In genomic region chr8:44696066-44696853, GRCm38 (mm10) we compare ENCODE assay signal across 8 mouse cellular contexts.
DNase-seq lines count a peak whose midpoint lies in the region; ATAC-seq and TF ChIP-seq lines count a peak whose summit lies in the region.

No protein-coding gene starts in this region.

- DNase-seq in right cerebral cortex, postnatal 10 days (ENCODE audit: low spot score in 2 of 2), result peak; percentile 37 to 42
- DNase-seq in right cerebral cortex, postnatal 25 days, result no peak
- DNase-seq in hindbrain, embryonic 14.5 days (ENCODE audit: low spot score), result peak; percentile 72
- DNase-seq in lung, postnatal 0 days (ENCODE audit: low spot score), result peak; percentile 30
- no peak for DNase-seq in spleen, adult 18-20 months

- no peaks in the 10 kb centered on the region for H3K27me3 ChIP-seq in forebrain, embryonic 16.5 days (replicated peaks; ENCODE audit: control insufficient read depth, insufficient read depth, low read length)
- H3K27me3 ChIP-seq in hindbrain, embryonic 14.5 days (ENCODE audit: control insufficient read depth, insufficient read depth, low read length), result no peaks in the 10 kb centered on the region
- H3K27me3 ChIP-seq in lung, postnatal 0 days (replicated peaks; ENCODE audit: insufficient read depth, low read length), result no peaks in the 10 kb centered on the region

- TF ChIP-seq EP300 in lung, postnatal 0 days (IDR thresholded peaks at IDR 0.05), result no peak

- no peak overlapping the region for H3K4me3 ChIP-seq in forebrain, embryonic 16.5 days (replicated peaks; ENCODE audit: low read length)
- H3K4me3 ChIP-seq in hindbrain, embryonic 14.5 days (replicated peaks; ENCODE audit: low read length), result no peak overlapping the region
- H3K4me3 ChIP-seq in lung, postnatal 0 days (ENCODE audit: low read depth, low read length), result no peak overlapping the region

- no peak overlapping the region for H3K27ac ChIP-seq in forebrain, embryonic 16.5 days (ENCODE audit: low read length)
- no peak overlapping the region for H3K27ac ChIP-seq in hindbrain, embryonic 14.5 days
- H3K27ac ChIP-seq in lung, postnatal 0 days (ENCODE audit: low read length), result no peak overlapping the region

- TF ChIP-seq CTCF in lung, postnatal 0 days (IDR thresholded peaks at IDR 0.05), result no peak

- ATAC-seq in forebrain, embryonic 16.5 days, result peak; percentile 85; the same call in 1 of the 2 replicates
- peak; percentile 72; the same call in 1 of the 2 replicates for ATAC-seq in hindbrain, embryonic 14.5 days (ENCODE audit: low FRiP score)
- ATAC-seq in lung, postnatal 0 days, result no peak
- no peak for ATAC-seq in megakaryocyte-erythroid progenitor cell, adult 5-6 weeks (replicated peaks; ENCODE audit: low FRiP score, low TSS enrichment, poor library complexity, severe bottlenecking)
- no peak for ATAC-seq in megakaryocyte progenitor cell, adult 5-6 weeks (replicated peaks; ENCODE audit: poor library complexity)

- H3K9me3 ChIP-seq in forebrain, embryonic 16.5 days (ENCODE audit: control insufficient read depth, low read length), result no peaks in the 10 kb centered on the region
- H3K9me3 ChIP-seq in hindbrain, embryonic 14.5 days (ENCODE audit: control insufficient read depth, low read length), result no peaks in the 10 kb centered on the region
- H3K9me3 ChIP-seq in lung, postnatal 0 days (ENCODE audit: low read length), result no peaks in the 10 kb centered on the region

- WGBS in forebrain, embryonic 16.5 days, result 17% methylated on average over 9 of the region's 9 CpGs
- 26% methylated on average over 9 of the region's 9 CpGs for WGBS in hindbrain, embryonic 14.5 days
- 31% methylated on average over 9 of the region's 9 CpGs for WGBS in lung, postnatal 0 days

- H3K9ac ChIP-seq in forebrain, embryonic 16.5 days (replicated peaks; ENCODE audit: low read depth, low read length), result no peak overlapping the region
- no peak overlapping the region for H3K9ac ChIP-seq in hindbrain, embryonic 14.5 days
- no peak overlapping the region for H3K9ac ChIP-seq in lung, postnatal 0 days (replicated peaks; ENCODE audit: low read depth)

- no peaks in the 10 kb centered on the region for H3K36me3 ChIP-seq in forebrain, embryonic 16.5 days (ENCODE audit: control insufficient read depth, insufficient read depth)
- no peaks in the 10 kb centered on the region for H3K36me3 ChIP-seq in hindbrain, embryonic 14.5 days (replicated peaks; ENCODE audit: control insufficient read depth, insufficient read depth)
- no peaks in the 10 kb centered on the region for H3K36me3 ChIP-seq in lung, postnatal 0 days (ENCODE audit: insufficient read depth, low read length)

- peaks cover 15% of the 10 kb centered on the region for H3K4me1 ChIP-seq in forebrain, embryonic 16.5 days (replicated peaks; ENCODE audit: control insufficient read depth, insufficient read depth, low read length)
- H3K4me1 ChIP-seq in hindbrain, embryonic 14.5 days (replicated peaks; ENCODE audit: control insufficient read depth, insufficient read depth, low read length), result peaks cover 11% of the 10 kb centered on the region; the same call in 1 of the 2 replicates
- H3K4me1 ChIP-seq in lung, postnatal 0 days (ENCODE audit: insufficient read depth, low read depth, low read length), result no peaks in the 10 kb centered on the region

- H3K4me2 ChIP-seq in forebrain, embryonic 16.5 days (ENCODE audit: low read length), result no peak overlapping the region
- no peak overlapping the region for H3K4me2 ChIP-seq in hindbrain, embryonic 14.5 days (replicated peaks)
- no peak overlapping the region for H3K4me2 ChIP-seq in lung, postnatal 0 days (replicated peaks; ENCODE audit: low read depth, low read length)

Comparison
In these comparisons a context has a peak if more than half of its experiments do, and no peak if none do; other contexts are left out.
1. DNase-seq: peak in right cerebral cortex, postnatal 10 days (2 of 2), hindbrain, embryonic 14.5 days (single experiment) and lung, postnatal 0 days (single experiment); none in right cerebral cortex, postnatal 25 days (single experiment) and spleen, adult 18-20 months (0 of 2).
2. ATAC-seq: peak in forebrain, embryonic 16.5 days (single experiment) and hindbrain, embryonic 14.5 days (single experiment); none in lung, postnatal 0 days (single experiment), megakaryocyte-erythroid progenitor cell, adult 5-6 weeks (single experiment) and megakaryocyte progenitor cell, adult 5-6 weeks (single experiment).